10 mouse cellular contexts compared by ENCODE assay signal in the genomic region with DNA sequence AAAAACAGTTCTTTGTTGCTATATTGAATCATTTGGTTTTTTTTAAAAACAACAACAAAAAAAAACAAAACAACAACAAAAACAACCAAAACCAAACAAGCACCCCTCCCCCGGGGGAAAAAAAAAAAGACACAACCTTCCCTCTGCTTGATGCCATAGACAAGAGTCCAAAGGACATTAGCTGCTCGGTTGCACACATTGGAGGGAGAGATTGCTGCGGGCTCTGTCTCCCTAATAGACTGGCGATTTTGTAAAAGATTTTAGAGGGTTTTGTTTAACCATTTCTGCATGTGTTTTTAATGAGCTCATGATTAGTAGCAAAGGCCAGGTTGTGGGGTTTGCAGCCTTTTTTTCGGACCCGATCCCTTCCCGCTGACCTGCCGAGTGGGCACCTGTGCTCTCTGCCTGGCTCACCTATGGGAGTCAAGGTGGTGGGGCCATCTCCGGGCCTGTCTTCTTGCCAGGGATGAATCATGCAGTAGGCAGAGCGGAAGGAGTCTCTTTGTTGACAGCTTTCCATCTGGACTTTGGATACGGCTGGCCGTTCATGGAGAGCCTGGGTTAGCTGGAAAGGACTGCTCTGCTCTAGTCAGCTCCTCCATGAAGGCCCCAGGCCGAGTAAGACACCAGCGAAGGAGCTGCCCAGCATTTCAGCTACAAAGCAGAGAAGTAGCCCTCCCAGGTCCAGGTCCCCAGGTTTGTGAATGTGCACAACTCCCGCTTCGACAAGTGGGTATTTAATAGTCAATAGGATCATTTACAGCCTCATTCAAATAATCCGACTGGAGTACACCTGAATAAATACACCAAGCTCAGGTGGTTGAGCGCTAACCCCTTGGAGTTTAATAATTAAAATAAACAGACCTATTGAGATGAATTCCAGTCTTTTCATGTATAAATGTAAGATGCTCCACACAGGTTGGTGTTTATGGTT. TPM values are rescaled to one million over a fixed set of nuclear protein-coding genes. Genes with fewer than 3 reads are reported as not detected.
A peak's percentile ranks its signal among the peaks of the same experiment; 100 is the strongest.
DNase-seq lines count a peak whose midpoint lies in the region; ATAC-seq and TF ChIP-seq lines count a peak whose summit lies in the region.
"Had no signal": no experiment of that assay in that cellular context is flagged by ENCODE, and none has a peak within 500 bp of the region (broad histone marks: within the 10 kb centered on the region; RNA-seq: fewer than 3 reads in every experiment).

No protein-coding gene starts in this region.

- WGBS in forebrain, embryonic 14.5 days, result 10% methylated on average over 18 of the region's 18 CpGs
- WGBS in kidney, embryonic 15.5 days, result 76% methylated on average over 18 of the region's 18 CpGs
- 87% methylated on average over 18 of the region's 18 CpGs for WGBS in heart, adult 2 months

- intact Hi-C loops in heart, adult 2 months (cut with DNase I), result no loop called here

- peak; percentile 86 for DNase-seq in Muller cell, postnatal 12 days (ENCODE audit: inconsistent ontology term)
- peak; percentile 91 to 96 for DNase-seq in cerebellum, adult 18-20 months
- peak; percentile 84 for DNase-seq in forebrain, embryonic 14.5 days (ENCODE audit: low spot score)
- no peak for DNase-seq in right cerebral cortex, adult 2 months (ENCODE audit: low spot score in 2 of 2)
- no peak for DNase-seq in testis, postnatal 10 days (ENCODE audit: low spot score)
- DNase-seq in thymus, adult 18-20 months, result no peak
- DNase-seq in heart, adult 2 months, result no peak
- DNase-seq: adrenal gland, adult 2 months had no signal

- no peaks in the 10 kb centered on the region for H3K27me3 ChIP-seq in forebrain, embryonic 14.5 days (replicated peaks; ENCODE audit: control insufficient read depth, insufficient read depth, low read length)
- H3K27me3 ChIP-seq in kidney, embryonic 15.5 days, result no peaks in the 10 kb centered on the region
- no peaks in the 10 kb centered on the region for H3K27me3 ChIP-seq in heart, adult 2 months (ENCODE audit: control insufficient read depth, insufficient read depth, low read length)
- H3K27me3 ChIP-seq: heart, embryonic 12.5 days had no signal

- peaks cover 28% of the 10 kb centered on the region for H3K4me1 ChIP-seq in forebrain, embryonic 14.5 days (ENCODE audit: control insufficient read depth, insufficient read depth, low read length)
- H3K4me1 ChIP-seq in kidney, embryonic 15.5 days, result peaks cover 6% of the 10 kb centered on the region; the same call in 1 of the 2 replicates
- no peaks in the 10 kb centered on the region for H3K4me1 ChIP-seq in heart, adult 2 months (ENCODE audit: control insufficient read depth, insufficient read depth, low read length)
- H3K4me1 ChIP-seq: heart, embryonic 12.5 days had no signal

- TF ChIP-seq CTCF in heart, adult 2 months (IDR thresholded peaks at IDR 0.05), result no peak

- H3K9ac ChIP-seq in forebrain, embryonic 14.5 days (ENCODE audit: low read length), result peak overlapping the region; percentile 43
- H3K9ac ChIP-seq in kidney, embryonic 15.5 days, result no peak overlapping the region
- no peak overlapping the region for H3K9ac ChIP-seq in heart, adult 2 months (ENCODE audit: low read depth, low read length)
- H3K9ac ChIP-seq: heart, embryonic 12.5 days had no signal

- ATAC-seq in forebrain, embryonic 14.5 days, result peak; percentile 68
- ATAC-seq in kidney, embryonic 15.5 days (replicated peaks; ENCODE audit: low FRiP score), result peak; percentile 67; the same call in 1 of the 2 replicates

- H3K27ac ChIP-seq in forebrain, embryonic 14.5 days (ENCODE audit: low read depth, low read length), result peak overlapping the region; percentile 90
- H3K27ac ChIP-seq in kidney, embryonic 15.5 days, result peak overlapping the region; percentile 24; the same call in 1 of the 2 replicates
- H3K27ac ChIP-seq in heart, adult 2 months, result no peak overlapping the region

- no peak for TF ChIP-seq POLR2A in heart, adult 2 months (IDR thresholded peaks at IDR 0.05; ENCODE audit: insufficient read depth, low read depth, low read length)

- no peak for TF ChIP-seq EP300 in heart, adult 2 months (IDR thresholded peaks at IDR 0.05; ENCODE audit: insufficient read depth, low read depth, low read length)

- no peaks in the 10 kb centered on the region for H3K79me2 ChIP-seq in heart, adult 2 months (replicated peaks; ENCODE audit: control insufficient read depth, insufficient read depth, low read length)

- no peaks in the 10 kb centered on the region for H3K36me3 ChIP-seq in forebrain, embryonic 14.5 days (ENCODE audit: control insufficient read depth, insufficient read depth, low read length)
- H3K36me3 ChIP-seq in kidney, embryonic 15.5 days, result no peaks in the 10 kb centered on the region
- no peaks in the 10 kb centered on the region for H3K36me3 ChIP-seq in heart, adult 2 months (ENCODE audit: control insufficient read depth, insufficient read depth, low read length)
- H3K36me3 ChIP-seq: heart, embryonic 12.5 days had no signal

- peak overlapping the region; percentile 46 for H3K4me2 ChIP-seq in forebrain, embryonic 14.5 days (ENCODE audit: low read length)
- no peak overlapping the region for H3K4me2 ChIP-seq in kidney, embryonic 15.5 days
- H3K4me2 ChIP-seq: heart, embryonic 12.5 days had no signal

- no peaks in the 10 kb centered on the region for H3K9me3 ChIP-seq in forebrain, embryonic 14.5 days (replicated peaks; ENCODE audit: control insufficient read depth, low read length)
- no peaks in the 10 kb centered on the region for H3K9me3 ChIP-seq in kidney, embryonic 15.5 days (replicated peaks)
- H3K9me3 ChIP-seq: heart, embryonic 12.5 days had no signal

- H3K4me3 ChIP-seq in forebrain, embryonic 14.5 days (ENCODE audit: low read depth, low read length), result no peak overlapping the region
- H3K4me3 ChIP-seq in kidney, embryonic 15.5 days (replicated peaks), result no peak overlapping the region
- no peak overlapping the region for H3K4me3 ChIP-seq in heart, adult 2 months
- H3K4me3 ChIP-seq: heart, embryonic 12.5 days had no signal

RNA-seq across cellular contexts. Expression of a gene that starts 16.6 kb away (rescaled TPM):
- polyA plus RNA-seq in forebrain, embryonic 14.5 days (2014; fragmentation: Nextera tagmentation; extraction: Ambion mirVana), result 102 and 109 TPM in 2 replicates
- polyA plus RNA-seq in kidney, embryonic 15.5 days (2015; fragmentation: Nextera tagmentation; extraction: Ambion mirVana), result 1.7 and 1.9 TPM in 2 replicates
- 10 to 100 TPM; 40.2 to 47.3 TPM for total RNA-seq in heart, adult 2 months (2021)
- polyA plus RNA-seq in heart, adult 2 months (2012; rRNA removed), result 10.6 and 18.4 TPM in 2 replicates

Comparison
In these comparisons a context has a peak if more than half of its experiments do, and no peak if none do; other contexts are left out.
1. DNase-seq: peak in Muller cell, postnatal 12 days (single experiment), cerebellum, adult 18-20 months (2 of 2) and forebrain, embryonic 14.5 days (single experiment); none in right cerebral cortex, adult 2 months (0 of 2), testis, postnatal 10 days (single experiment), thymus, adult 18-20 months (0 of 2) and heart, adult 2 months (0 of 2).